Mouse (Mus musculus) cerebellum, postnatal 10 days (tissue): Measurements from ENCODE around the gene Asic1.
"Not testable (repeated sequence)": the region's sequence is repeated elsewhere in the genome, so short reads cannot be mapped to it uniquely, and the experiment has no call there.

Experiments used
- DNase-seq, 2 experiments: peaks; one replicate each; pipeline ENCODE4 v3.0.0; 2021; ENCODE audit warnings: mixed read lengths in 2 of 2

Gene Asic1

DNA sequence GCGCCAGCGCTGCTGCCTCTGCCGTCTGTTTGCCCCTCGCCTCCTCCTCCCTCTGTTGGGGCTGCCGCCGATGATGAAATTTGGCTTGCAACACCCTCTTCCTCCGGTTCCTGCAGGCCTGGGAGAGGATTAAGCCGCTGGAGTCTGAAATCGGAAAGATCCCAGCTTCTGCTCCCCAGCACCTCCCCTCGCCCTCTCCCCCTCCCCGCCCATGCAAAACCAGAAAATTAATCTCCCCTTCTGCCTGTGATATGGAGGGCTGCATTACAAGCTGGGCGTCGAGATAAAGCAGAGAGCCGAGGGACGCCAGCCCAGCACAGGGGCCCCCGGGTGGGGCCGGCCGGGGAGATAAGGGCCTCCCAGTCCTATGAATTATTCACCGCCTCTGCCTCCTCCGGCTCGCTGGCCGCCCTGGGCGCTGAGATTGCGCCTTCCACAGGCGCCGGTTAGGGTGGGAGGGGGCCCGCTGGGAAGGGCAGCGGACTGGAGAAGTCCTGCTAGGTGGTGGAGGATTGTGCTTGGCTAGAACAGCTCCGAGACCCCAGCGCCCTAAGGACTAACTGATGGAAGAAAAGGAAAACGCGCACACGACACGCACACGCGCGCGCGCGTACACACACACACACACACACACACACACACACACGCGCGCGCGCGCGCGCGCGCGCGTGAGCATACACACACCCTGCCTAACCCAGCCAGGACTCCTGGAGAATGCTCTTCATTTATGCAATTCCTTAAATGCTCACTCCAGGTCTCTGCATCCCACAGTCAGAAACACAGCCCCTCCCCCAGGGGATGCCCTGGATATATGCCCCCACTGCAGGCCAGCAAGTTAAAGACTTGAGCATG is 5.3 kb upstream of the Asic1 start:
- DNase-seq, result peak; percentile 83 to 87

DNA sequence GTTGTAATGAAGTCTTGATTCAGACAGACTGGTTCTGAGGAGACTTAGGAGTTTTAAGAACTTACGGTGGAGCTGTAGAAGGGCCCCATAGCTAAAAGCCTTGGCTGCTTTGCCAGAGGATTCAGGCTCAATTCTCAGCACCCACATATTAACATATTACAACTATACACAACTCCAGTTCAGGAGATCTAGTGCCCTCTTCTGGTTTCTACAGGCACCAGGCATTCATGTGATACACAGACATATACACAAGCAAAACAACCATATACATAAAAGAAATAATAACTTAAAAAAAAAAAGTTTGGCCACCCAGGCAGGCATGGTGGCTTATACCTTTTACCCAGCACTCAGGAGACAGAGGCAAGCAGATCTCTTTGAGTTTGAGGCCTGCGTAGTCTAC is 2.6 kb upstream of the Asic1 start:
- DNase-seq, result no peak

DNA sequence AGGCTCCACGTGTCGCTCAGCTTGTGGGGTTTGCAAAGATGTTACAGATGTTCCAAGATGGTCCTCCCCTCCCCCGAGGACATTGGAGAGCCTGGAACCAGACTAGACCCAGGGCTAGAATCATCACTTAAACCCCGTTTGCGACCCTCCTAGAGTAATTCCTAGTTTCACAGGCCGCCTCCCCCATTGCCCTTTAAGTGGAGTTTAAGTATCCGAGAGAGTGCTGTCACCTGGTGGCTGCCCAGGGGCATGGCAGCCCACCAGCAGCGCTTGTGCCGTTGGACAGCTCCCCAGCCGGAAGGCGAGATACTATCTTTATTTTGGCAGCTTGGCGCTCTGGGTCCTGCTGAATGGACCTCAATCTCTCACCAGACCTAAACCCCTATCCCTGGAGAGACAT is 1.3 kb upstream of the Asic1 start:
- DNase-seq, result peak; percentile 92 to 93

DNA sequence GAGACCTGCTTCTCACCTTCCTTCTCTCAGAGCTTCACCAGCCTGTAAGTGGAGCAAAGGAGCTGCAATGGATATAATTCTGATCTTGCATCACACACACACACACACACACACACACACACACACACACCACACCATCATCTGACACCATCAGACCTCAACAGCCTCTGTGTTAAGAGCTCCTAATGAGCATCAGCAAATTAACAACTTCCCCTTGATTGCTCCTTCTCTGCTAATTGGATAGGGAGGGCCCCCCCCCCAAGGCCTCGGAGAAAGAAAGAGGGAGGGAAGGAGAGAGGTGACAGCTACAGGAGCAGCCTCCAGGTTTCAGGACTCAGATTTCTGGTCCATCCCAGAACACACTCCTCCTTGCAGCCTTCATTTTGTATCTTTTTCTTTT is 776 bp upstream of the Asic1 start:
- peak in 1 of 2 experiments; percentile 43 for DNase-seq

DNA sequence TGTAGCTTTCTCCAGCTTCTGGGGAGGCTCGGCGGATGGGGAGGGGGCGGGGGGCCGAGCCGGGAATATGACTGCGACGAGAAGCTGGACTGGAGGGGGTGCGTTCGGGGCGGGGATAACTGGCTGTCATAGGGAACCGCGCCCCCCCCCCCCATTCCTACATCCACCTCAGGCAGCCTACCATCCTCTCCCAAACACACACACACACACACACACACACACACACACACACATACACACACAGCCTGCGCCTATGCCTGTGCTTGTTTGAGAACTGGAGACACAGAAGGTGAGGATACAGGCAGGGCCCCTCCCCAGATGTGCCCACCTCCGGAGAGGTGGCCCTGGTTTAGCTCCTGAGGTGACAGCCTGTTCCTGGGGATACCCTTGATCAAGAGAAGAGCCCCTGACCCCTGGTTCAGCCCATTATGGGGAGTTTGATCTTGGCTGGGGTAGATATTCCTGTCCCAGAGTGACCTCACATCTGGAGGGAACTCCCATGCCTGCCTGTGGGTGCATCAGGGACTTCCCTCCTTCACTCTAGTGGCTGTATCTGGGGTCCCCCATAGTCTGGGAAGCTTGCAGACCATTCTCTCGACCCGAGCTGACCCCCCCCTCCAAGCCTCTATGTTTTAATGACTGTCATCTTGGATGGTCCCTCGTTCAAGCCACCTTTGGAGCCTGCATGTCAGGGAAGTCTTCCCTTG is 949 bp downstream of the Asic1 start:
- DNase-seq, result peak; percentile 70 to 72

DNA sequence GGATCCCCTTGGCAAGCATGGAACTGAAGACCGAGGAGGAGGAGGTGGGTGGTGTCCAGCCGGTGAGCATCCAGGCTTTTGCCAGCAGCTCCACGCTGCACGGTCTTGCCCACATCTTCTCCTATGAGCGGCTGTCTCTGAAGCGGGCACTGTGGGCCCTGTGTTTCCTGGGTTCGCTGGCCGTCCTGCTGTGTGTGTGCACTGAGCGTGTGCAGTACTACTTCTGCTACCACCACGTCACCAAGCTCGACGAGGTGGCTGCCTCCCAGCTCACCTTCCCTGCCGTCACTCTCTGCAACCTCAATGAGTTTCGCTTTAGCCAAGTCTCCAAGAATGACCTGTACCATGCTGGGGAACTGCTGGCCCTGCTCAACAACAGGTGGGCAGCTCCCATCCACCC is 1.6 kb downstream of the Asic1 start:
- peak in 1 of 2 experiments; percentile 37 for DNase-seq

DNA sequence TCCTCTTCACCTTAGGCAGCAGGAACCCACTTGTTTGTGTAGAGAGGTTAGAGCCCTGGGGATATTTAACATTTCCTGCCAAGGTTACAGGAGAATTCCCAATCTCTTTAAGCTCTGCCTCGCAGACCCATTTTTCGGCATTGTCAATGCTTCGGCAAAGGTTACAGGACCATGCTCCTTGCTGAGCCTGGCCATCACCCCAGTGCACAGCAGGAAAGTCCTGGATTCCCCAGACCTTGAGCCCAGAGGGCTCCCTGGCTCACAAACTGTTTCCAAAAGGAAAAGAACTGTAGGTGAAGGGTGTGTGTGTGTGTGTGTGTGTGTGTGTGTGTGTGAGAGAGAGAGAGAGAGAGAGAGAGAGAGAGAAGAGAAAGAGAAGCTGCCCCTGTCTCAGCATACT is 4.7 kb downstream of the Asic1 start:
- DNase-seq, result peak in 1 of 2 experiments; percentile 44

DNA sequence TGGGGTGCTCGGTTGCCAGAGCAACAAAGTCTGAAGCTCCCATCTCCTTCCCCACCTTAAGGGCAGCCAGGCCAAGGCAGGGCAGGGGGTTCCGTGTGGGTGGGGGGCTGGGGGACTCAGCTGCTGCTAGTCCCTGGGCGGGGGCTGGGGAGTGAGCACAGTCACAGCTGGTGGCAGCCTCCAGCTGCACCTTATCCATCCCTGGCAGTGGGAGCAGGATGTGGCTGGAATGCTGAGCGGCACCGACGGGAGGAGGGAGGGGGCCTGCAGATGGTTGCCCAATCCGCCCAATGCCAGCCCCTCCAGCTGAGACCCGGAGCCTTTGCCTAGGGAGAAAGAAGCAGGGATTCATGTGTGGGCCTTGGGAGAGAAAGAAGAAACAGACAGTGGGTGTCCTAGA is 6.9 kb downstream of the Asic1 start:
- peak; percentile 81 to 89 for DNase-seq

DNA sequence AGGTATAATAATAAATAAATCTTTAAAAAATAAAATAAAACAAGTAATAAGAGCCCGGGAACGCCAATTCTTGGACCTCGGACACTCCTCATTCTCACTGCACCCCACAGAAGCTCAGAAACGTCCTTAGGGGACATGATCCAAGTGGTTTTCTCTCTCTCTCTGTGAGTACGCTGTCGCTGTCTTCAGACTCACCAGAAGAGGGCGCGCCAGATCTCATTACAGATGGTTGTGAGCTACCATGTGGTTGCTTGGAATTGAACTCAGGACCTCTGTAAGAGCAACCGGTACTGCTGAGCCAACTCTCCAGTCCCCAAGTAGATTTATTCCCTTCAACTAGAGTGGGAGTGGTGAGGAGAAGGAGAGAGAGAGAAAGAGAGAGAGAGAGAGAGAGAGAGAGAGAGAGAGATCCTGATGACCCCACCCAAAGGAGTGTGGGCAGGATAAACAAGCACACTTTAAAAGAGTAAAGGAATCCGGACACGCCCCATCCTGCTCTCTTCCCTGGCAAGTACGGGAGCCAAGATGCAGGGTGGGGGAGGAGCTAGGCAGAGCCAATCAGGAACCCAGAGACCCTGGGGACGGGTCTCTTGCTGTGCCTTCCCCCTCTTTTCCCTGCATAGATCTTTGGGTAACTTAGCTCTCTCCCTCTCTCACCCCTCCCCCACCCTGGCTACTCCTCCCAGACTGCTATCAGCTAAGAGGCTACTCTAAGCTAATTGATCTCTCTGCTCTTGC is 8.1 kb downstream of the Asic1 start:
- peak; percentile 68 to 73 for DNase-seq

DNA sequence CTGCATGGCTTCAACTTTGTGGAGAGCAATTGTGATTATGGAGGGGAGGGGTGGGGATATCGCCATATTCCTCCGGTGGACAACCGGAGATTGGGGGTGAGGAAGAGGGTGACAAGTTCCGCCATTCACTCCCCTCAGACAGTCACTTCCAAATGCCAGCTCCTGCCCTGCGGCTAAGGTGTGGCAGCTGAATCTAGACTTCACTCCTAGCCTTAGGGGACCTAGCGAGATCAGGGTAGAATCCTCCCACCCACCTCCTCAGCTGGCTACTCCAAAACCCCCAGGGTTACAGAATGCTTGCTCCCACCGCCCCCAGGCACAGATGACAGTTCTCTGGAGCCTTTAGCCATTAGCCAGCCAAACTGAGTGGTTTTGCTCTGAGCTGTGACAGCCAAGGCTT is 8.8 kb downstream of the Asic1 start:
- DNase-seq, result no peak

DNA sequence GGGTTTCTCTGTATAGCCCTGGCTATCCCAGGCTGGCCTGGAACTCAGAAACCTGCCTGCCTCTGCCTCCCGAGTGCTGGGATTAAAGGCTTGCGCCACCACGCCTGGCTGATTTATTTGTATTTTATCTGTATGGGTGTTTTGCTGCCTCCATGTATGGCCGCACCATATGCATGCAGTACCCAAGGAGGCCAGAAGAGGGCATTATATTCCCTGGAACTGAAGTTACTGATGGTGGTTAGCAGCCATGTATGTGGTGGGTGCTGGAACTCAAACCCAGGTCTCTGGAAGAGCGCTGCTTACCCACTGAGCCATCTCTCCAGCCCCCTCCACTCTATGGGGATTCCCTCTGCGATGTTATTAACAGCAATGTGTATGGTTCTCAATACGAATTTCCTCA is 12.7 kb downstream of the Asic1 start:
- DNase-seq, result no peak

DNA sequence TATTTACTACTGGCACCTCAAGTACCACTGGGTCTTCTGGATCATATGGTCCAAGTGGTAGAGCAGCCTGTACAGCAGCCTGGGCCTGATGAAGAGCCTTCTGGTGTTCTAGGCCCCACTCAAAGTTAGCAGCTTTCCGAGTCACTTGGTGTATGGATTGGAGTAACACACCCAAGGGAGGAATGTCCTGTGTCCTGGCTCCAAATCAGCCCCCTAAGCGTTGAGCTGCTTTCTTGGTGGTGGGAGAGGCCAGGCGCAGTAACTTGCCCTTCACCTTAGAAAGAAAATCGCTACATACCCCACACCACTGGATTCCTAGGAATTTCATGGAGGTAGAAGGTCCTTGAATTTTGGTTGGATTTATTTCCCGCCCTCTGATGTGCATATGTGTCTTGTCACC is 14.0 kb downstream of the Asic1 start:
- no peak for DNase-seq

DNA sequence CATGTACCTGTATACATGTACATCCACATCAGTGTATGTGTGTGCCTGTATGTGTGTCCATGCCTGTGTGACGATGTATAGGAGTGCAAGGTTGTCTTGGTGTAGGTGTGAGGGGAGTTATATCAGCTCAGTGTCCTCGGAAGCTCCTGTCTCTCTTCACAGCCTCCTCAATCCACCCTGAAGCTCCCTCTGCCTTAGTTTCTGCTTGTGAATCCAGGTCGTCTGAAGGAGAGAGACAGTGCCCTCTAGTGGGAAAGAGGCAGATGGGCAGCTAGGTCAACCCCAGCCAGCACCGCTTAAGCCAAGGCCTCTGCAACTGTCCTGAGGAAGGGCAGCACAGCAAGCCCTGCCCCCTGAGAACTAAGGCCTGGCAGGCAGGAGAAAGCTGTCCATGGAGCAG is 18.5 kb downstream of the Asic1 start:
- DNase-seq, result peak; percentile 81 to 86

DNA sequence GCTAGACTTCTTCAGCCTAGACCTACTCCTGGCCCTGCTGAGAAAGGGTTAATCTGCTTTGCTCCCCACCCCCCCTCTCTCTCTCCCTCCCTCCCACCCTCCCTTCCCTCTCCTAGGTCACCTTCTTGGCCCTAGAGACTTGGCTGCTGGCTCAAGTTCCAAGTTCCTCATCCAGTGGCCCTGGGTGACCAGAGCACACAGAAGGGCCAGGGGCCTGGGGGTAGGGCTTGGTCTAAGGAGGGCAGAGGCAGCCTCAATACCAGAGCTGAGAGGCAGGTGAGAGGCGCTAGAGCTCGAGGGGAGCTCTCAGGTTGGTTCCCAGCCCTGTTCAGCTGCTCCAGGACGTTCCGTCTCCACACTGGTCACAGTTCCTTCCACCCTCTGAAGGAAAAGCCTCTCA is 20.8 kb downstream of the Asic1 start:
- DNase-seq, result no peak

DNA sequence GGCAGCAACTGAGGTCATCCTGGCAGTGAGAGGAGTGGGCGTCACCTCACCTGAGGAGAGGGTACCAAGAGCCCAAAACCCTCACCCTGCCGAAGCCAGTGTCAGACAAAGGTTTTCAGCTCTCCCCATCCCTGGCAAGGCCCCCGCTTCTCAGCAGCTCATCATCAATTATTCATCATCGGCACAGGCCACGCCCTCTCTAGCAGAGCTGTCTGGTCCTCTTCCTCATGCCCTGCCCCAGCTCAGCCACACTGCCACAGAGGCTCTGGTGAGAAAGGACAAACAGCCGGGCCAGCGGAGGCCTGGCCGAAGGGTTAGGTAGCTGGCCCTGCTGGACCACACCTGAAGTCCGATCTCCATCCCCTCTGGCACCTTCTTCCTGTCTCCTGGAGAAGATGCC is 21.8 kb downstream of the Asic1 start:
- DNase-seq, result peak; percentile 65 to 69

DNA sequence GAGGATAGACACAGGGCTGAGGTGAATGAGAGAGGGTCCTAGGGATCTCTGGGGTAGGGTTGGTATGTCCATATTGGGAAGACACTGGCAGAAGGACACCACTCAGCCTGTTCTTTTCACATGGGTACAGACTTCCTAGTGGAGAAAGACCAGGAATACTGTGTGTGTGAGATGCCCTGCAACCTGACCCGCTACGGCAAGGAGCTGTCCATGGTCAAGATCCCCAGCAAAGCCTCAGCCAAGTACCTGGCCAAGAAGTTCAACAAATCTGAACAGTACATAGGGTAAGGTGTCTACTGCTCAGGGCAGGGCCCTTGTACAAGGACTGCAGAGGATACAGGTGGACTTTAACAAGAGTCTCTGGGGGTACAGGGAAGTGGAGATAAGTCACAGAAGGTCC is 27.1 kb downstream of the Asic1 start:
- no peak for DNase-seq

DNA sequence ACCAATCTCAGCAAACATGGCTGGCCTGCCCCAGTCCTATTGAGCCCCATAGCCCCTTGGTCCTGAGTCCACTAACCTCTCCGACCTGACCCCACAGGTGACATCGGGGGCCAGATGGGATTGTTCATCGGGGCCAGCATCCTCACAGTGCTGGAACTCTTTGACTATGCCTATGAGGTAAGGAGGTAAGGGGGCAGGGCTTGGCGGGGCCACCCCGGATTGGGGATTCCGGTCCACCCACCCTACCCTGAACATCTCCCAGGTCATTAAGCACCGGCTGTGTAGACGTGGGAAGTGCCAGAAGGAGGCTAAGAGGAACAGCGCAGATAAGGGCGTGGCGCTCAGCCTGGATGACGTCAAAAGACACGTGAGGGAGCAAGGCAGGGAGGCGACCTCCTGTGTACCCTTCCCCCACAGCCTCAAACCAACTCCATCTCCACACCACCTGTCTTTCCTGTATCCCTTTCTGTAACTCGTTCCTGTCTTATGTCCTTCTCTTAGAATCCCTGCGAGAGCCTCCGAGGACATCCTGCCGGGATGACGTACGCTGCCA is 28.4 kb downstream of the Asic1 start:
- peak in 1 of 2 experiments; percentile 25 for DNase-seq

DNA sequence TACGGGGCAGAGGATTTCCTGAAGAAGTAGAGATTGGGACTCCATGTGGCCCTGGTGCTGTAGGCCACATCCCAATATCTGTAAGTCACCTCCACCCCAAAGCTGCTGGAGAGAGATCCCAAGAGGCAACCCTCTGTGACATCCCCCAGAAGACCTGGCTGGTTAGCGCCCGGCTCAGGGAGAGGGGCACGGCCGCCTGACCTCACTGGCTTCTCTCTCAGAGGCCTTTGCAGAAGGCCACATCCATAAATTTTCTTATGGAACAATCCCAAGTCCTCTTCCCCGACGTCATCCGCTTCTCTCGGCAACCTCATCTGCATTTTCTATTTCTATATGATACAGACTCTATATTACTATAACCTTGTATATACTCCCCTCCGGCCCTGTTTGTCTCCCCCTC is 29.5 kb downstream of the Asic1 start:
- DNase-seq, result no peak

DNA sequence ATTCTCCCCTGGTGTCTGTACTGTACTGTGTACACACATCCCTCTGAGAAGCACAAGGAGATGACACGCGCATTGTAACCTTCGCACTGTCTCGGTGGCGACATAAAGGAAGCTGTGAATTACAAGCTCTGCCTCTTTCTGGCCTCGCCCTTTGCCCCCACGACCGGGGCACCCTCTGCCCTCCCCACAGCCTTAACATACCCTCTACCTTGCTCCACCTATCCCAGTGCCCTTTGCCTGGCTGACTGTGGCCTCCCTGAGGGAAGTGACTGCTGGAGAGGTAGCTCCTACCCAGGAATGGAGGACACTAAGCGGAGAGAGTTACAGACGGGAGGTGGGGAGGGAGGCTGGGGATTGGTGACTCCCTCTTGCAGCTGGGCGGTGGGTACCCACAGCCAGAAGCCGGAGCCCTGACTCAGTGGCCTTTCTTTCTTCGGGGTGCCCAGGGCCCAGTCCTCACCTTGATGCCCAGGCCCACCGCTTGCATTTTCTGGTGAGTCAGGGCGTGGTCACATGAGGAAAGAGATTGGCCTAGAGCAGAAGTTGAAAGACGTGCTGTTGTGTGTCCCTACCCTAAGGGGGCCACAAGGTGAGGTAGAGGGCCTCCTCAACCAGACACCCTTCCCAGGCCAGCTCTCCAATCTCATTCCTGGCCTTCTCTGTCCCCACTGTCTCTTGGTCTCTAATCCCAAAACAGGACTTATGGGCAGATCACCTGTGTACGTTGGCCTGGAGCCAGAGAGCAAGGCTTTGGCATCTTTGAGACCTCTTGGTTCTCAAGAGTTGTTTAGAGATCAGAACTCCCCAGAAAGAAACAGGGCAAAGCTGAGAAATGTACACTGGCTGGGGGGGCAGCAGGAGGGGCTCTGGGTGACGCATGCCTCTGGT is 30.3 kb downstream of the Asic1 start:
- DNase-seq, result peak in 1 of 2 experiments; percentile 52

DNA sequence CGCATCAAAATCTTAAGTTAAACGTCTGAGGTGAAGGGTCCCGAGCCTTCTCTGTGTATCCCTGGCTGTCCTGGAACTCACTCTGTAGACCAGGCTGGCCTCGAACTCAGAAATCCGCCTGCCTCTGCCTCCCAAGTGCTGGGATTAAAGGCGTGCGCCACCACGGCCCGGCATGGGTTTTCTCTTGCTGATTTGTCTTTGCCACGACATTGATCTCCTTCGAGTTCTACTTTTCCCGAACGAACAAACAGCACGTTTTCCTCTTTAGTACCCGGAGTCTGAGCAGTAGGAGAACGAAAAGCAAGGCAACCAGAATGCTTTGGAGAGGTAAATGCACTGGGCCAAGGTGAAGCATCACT is 31.5 kb downstream of the Asic1 start:
- not testable (repeated sequence) for DNase-seq

DNA sequence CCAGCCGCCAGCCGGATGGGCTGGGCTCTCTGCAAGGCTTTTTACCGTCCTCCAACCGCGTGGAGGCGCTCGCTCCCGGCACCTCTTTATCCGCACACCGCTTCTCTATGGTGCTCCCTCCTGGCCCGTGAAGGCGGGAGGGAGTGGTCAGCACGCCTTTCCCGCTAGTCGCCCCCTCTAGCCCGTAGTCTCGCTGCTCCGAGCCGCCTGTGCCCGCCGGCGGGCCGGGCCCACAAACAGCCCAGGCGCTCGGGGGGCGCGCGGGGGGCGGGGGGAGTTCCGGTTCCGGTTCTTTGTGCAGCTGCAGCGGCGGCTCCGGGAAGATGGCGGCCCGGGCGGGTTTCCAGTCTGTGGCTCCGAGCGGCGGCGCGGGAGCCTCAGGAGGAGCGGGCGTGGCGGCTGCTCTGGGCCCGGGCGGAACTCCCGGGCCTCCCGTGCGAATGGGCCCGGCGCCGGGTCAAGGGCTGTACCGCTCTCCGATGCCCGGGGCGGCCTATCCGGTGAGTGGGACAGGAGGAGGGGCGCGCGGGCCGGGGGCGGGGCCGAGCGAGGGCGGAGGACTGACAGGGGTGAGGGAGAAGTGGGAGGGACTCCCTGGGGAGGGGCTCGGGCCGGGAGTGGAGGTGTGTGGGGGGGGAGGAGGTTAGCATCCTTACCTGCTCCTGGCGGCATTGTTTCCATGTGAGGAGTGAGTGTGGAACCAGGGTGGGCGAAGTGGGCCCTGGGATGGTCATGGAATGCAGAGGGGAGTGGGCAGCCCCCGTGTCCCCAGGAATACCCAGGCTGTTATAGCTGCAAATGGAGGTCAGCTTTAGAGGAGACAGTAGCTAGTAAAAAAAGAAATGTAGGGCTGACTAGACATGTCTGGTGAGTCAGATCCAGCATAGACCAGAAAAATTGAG is 32.1 kb downstream of the Asic1 start, which contains the start of gene Smarcd1:
Gene Smarcd1, plus strand, starts transcription at position 131 of the 902 bp plus-strand sequence.
- DNase-seq, result peak; percentile 99
